Mouse (Mus musculus) gastrocnemius, adult 2 months (tissue): Measurements from ENCODE around the gene Shox2. TPM values are rescaled to one million over a fixed set of nuclear protein-coding genes. Genes with fewer than 3 reads are reported as not detected.

Experiments used
- DNase-seq: peaks from one replicate; pipeline ENCODE4 v3.0.0; 2022
- H3K27ac ChIP-seq: fragments of 200-600 bp; 2 replicates; pipeline ENCODE4 v1.8.1; 2022; ENCODE audit warnings: mild to moderate bottlenecking
- H3K4me3 ChIP-seq: fragments of 200-600 bp; 2 replicates; pipeline ENCODE4 v1.8.1; 2022; ENCODE audit warnings: mild to moderate bottlenecking, moderate library complexity
- CTCF ChIP-seq: fragments of 200-600 bp; IDR thresholded peaks from 2 replicates; pipeline ENCODE4 v1.8.1; 2022; ENCODE audit warnings: antibody characterized with exemption, mild to moderate bottlenecking, moderate library complexity
- intact Hi-C: fragments of 180-260 bp; cut with DNase I; formaldehyde crosslinking; loops from one replicate; pipeline ENCODE4 v1.15.1; 2025
- total RNA-seq, 2 experiments: library from RNA; stranded (reverse); gene quantifications; 2 replicates each; pipeline ENCODE4 v1.2.3; 2021

Gene Shox2
- total RNA-seq, 2 experiments from 2014 or later = 1.4 to 2.3 TPM

- peak overlapping the region; percentile 74 for H3K4me3 ChIP-seq
- no peak overlapping the region; the same call in none of the 2 replicates for H3K27ac ChIP-seq
- TF ChIP-seq CTCF = no peak
- intact Hi-C loops = no loop called here
- no peak for DNase-seq
Measured at GRCm38 (mm10) chr3:66976889-66977615, 4.5 kb downstream of the Shox2 start.

DNA sequence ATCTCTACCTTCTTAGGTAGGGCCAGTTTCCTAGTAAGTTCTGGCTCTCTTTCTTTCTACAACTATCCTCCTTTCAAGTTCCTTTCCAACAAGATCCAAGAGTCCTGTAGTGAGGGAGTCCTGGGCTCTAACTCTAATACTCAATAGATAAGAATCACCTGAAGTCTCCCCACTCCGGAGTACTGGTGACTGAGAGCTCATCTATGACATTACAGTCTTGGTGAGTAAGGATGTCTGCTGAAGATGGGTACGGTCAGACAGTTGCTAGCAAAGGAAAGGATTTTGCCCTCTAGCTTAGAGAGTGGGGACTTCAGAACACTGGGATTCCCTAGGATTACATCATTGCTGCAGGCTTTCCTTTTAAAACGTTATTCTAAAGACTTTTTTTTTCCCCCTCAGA, 7.1 kb downstream of the Shox2 start:
- no peak for TF ChIP-seq CTCF
- no peak for DNase-seq
- Histone ChIP-seq H3K27ac (no peak overlapping the region), H3K4me3 (no peak overlapping the region)
- intact Hi-C loops = no loop called here

DNA sequence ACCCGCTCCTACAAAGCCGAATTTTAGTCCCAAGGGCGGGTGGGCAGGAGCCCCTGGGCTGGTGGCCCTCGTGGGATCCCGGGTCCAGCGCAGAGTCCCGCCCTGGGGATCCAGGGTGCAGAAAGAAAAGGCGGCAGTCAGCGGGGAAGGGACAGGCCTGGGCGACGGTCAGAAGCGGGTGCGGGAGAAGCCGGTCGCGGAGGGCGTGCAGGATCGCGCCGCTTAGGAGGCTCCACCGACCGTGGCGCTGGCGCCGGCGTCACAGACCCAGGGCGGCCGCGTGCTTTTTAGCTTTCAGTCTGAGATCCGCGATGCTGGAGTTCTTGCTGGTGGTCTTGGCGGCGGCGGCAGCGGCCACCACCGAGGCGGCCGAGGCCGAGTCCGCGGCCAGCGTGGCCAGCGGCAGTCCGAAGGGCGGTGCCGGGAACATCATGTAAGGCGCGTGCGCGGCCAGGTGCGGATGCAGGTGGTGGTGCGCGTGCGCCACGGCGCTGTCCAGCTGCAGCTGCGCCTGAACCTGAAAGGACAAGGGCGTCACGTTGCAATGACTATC, 8.1 kb downstream of the Shox2 start:
- Histone ChIP-seq H3K27ac (0 out of 2 replicates have a peak overlapping the region, but pooled peaks have one; percentile 6), H3K4me3 (peak overlapping the region; percentile 68)
- intact Hi-C loops = no loop called here
- peak; percentile 51 for DNase-seq
- TF ChIP-seq CTCF = no peak

- TF ChIP-seq CTCF = no peak
- Histone ChIP-seq H3K4me3 (peak overlapping the region; percentile 13), H3K27ac (no peak overlapping the region)
- intact Hi-C loops = no loop called here
- no peak for DNase-seq
Measured at GRCm38 (mm10) chr3:66972191-66972950, 9.2 kb downstream of the Shox2 start.

- peak; percentile 18 for DNase-seq
- intact Hi-C loops = no loop called here
- Histone ChIP-seq H3K27ac (no peak overlapping the region), H3K4me3 (peak overlapping the region; percentile 15)
- no peak for TF ChIP-seq CTCF
Measured at GRCm38 (mm10) chr3:66970661-66971331, 10.8 kb downstream of the Shox2 start.

DNA sequence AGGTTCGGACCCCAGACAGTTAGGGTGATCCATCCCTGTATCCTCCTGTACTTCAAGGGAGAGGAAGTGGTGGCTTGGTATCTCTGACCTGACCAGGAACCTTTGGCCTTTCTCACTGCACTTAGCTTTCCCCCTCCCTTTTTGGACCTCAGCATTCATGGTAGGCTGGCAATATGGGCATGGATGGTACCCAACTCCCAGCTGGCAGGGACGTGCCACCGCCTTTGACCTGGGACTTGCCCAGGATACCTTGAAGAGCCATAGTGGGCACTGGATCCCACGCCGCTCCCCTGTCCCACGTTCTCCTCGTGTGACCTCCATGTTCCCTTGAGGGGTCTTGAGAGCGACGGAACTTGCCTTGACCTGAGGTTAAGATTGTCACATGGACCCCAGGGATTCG, 11.3 kb downstream of the Shox2 start:
- Histone ChIP-seq H3K4me3 (no peak overlapping the region; the same call in 1 of the 2 replicates), H3K27ac (no peak overlapping the region)
- no peak for DNase-seq
- TF ChIP-seq CTCF = no peak
- intact Hi-C loops = no loop called here

DNA sequence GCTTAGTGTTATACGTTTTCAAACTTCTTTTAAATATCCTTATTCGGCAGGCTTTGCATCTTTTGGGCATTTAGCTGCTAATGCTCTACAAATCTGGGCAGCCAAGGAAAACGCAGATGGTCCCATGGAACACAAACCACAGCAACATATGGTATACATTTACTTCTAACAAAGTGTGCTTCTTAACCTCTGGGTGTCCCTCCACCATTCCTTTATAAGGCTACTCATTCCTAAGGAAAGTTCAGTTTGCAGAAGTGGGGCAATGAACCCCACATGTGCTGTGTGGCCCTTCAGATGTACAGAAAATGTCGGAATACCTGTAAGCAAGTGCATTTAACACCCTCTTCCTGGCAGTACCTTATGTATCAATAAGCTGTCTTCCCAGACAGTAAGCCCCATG, 14.1 kb downstream of the Shox2 start:
- Histone ChIP-seq H3K4me3 (no peak overlapping the region), H3K27ac (no peak overlapping the region)
- intact Hi-C loops = no loop called here
- DNase-seq = no peak
- TF ChIP-seq CTCF = no peak

- no peak for DNase-seq
- no peak for TF ChIP-seq CTCF
- intact Hi-C loops = no loop called here
- no peak overlapping the region for H3K4me3 ChIP-seq
- H3K27ac ChIP-seq = no peak overlapping the region
Measured at GRCm38 (mm10) chr3:66964884-66965283, 16.7 kb downstream of the Shox2 start.

DNA sequence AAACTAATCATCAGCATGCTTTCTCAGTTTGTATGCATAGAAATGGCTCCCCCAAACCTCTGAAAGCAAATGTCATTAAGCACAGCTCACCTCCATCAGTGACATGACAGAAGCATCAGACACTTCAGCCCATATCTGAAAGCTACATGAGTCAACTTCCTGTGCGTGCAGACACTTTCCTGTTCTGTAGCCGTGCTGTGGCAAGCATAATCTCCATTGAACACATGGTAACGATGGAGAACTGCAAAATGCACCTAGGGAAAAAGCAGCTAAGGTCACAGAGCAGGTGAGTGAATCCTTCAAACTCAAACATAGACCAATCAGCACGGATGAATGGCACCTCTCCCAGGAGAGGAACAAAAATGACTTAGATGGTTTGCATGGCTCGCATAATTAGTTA, 21.6 kb downstream of the Shox2 start:
- intact Hi-C loops = no loop called here
- DNase-seq = no peak
- H3K4me3 ChIP-seq = no peak overlapping the region

DNA sequence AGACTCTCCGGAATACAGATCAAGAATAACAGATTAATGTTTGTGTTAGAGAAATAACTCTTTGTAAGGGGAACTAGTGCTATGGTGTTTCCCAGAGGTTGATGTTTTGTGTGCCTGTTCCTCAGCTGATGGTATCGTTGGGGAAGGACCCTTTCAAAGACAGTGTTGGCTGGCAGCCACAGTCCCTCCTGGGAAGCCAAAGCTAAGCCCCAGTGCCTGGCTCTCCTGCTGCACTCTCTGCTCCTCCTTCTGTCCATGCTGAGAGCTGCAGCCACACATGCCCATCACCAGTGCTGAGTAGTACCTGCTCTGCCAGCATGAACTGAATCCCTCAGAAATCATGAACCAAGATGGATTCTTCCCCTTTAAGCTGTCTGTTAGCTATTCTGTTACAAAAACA, 26.4 kb downstream of the Shox2 start:
- H3K4me3 ChIP-seq = no peak overlapping the region
- DNase-seq = no peak
- intact Hi-C loops = no loop called here
- TF ChIP-seq CTCF = no peak
- no peak overlapping the region for H3K27ac ChIP-seq

More for the DNA sequence above, 21.6 kb downstream of the Shox2 start:
- H3K27ac ChIP-seq = no peak overlapping the region
- TF ChIP-seq CTCF = no peak

DNA sequence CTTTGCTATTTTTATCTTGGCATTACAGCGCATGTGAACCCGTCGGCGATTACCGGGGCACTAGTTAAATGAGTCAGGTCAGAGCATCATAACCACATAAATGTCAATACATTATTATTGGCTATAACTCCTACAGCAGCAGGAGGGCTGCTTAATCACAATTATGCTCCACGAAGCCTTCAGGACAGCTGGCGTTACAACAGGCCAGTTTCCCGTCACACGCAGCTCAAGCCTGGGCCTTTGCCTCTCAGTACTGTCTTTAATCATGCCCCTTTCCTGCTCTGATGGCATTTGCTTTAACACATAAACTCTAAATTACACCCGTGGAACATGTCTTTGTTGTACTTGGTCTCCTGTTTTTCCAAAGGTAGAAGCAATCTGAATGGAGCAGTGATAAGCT, 41.9 kb downstream of the Shox2 start:
- intact Hi-C loops = no loop called here
- no peak for DNase-seq
- Histone ChIP-seq H3K4me3 (no peak overlapping the region), H3K27ac (no peak overlapping the region)
- TF ChIP-seq CTCF = no peak

DNA sequence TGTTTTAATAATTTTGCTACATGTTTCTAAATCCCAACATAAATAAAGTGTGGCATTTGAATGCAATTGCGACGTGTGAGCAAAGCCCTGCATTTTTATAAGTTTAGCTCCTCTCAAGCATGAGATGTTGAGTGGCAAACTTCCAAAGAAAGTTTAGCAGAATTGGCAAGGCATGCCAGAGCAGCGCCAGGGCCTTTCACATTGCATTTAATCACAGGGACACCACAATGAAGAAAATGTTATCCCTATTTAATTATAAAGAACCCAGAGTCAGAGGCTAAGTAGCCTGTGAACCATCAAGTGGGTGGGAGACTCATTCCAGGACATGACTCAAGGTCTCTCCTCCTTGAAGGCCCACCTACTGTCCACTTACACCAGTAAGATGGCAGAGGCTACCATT, 59.1 kb downstream of the Shox2 start:
- intact Hi-C loops = no loop called here

More for the DNA sequence above, 59.1 kb downstream of the Shox2 start:
- no peak for DNase-seq
- TF ChIP-seq CTCF = no peak
- Histone ChIP-seq H3K4me3 (no peak overlapping the region), H3K27ac (no peak overlapping the region)

Other genes with a start within 250 kb of the Shox2 start
- 10 to 100 TPM; 11.6 to 14.8 TPM for gene Rsrc1, start 381 bp downstream of the Shox2 start, total RNA-seq